ENCODE assay signal across 9 mouse cellular contexts in genomic region chr15:82814806-82815205, GRCm38 (mm10). TPM values are rescaled to one million over a fixed set of nuclear protein-coding genes. Genes with fewer than 3 reads are reported as not detected.
DNase-seq lines count a peak whose midpoint lies in the region; ATAC-seq and TF ChIP-seq lines count a peak whose summit lies in the region.
"Had no signal": no experiment of that assay in that cellular context is flagged by ENCODE, and none has a peak within 500 bp of the region (broad histone marks: within the 10 kb centered on the region; RNA-seq: fewer than 3 reads in every experiment).

No protein-coding gene starts in this region.

- ATAC-seq in forebrain, embryonic 15.5 days (replicated peaks) = no peak
- ATAC-seq in heart, embryonic 12.5 days (ENCODE audit: insufficient number of reproducible peaks, low FRiP score) = peak; percentile 63

- WGBS in forebrain, embryonic 10.5 days = 61% methylated on average over 4 of the region's 4 CpGs
- WGBS in forebrain, embryonic 15.5 days = 63% methylated on average over 4 of the region's 4 CpGs
- WGBS in heart, embryonic 12.5 days = 59% methylated on average over 4 of the region's 4 CpGs
- 57% methylated on average over 4 of the region's 4 CpGs for WGBS in small intestine, adult 2 months

- no peaks in the 10 kb centered on the region for H3K27me3 ChIP-seq in forebrain, embryonic 10.5 days (ENCODE audit: poor library complexity, severe bottlenecking)
- no peaks in the 10 kb centered on the region for H3K27me3 ChIP-seq in forebrain, embryonic 15.5 days
- no peaks in the 10 kb centered on the region for H3K27me3 ChIP-seq in heart, embryonic 12.5 days (replicated peaks)
- no peaks in the 10 kb centered on the region for H3K27me3 ChIP-seq in small intestine, adult 2 months (ENCODE audit: control insufficient read depth, insufficient read depth, low read length)
- H3K27me3 ChIP-seq: limb, embryonic 13.5 days had no signal

- DNase-seq in forebrain, embryonic 10.5 days (ENCODE audit: extremely low spot score, low spot score) = peak; percentile 39
- peak; percentile 71 for DNase-seq in adipocyte (ENCODE audit: low spot score)
- DNase-seq in layer of hippocampus, postnatal 14 days (ENCODE audit: low spot score in 2 of 2) = peak; percentile 36 to 51
- peak; percentile 64 for DNase-seq in mesoderm, embryonic 11.5 days (ENCODE audit: low read depth, low spot score)

- no peak overlapping the region for H3K27ac ChIP-seq in forebrain, embryonic 10.5 days
- H3K27ac ChIP-seq in forebrain, embryonic 15.5 days (replicated peaks) = no peak overlapping the region
- H3K27ac ChIP-seq in cortical plate, adult 2 months (ENCODE audit: insufficient read depth, low read length) = no peak overlapping the region
- no peak overlapping the region for H3K27ac ChIP-seq in heart, embryonic 12.5 days (ENCODE audit: poor library complexity, severe bottlenecking)
- H3K27ac ChIP-seq in small intestine, adult 2 months (ENCODE audit: insufficient read depth, low read depth, low read length) = no peak overlapping the region
- H3K27ac ChIP-seq: limb, embryonic 13.5 days had no signal

- H3K9me3 ChIP-seq in forebrain, embryonic 10.5 days = no peaks in the 10 kb centered on the region
- H3K9me3 ChIP-seq in forebrain, embryonic 15.5 days = no peaks in the 10 kb centered on the region
- H3K9me3 ChIP-seq in heart, embryonic 12.5 days (replicated peaks) = no peaks in the 10 kb centered on the region
- H3K9me3 ChIP-seq: limb, embryonic 13.5 days had no signal

- no peak for TF ChIP-seq POLR2A in cortical plate, adult 2 months (IDR thresholded peaks at IDR 0.05; ENCODE audit: extremely low read depth, insufficient read depth, low read length)
- TF ChIP-seq POLR2A in small intestine, adult 2 months (IDR thresholded peaks at IDR 0.05; ENCODE audit: low read depth, low read length) = no peak

- H3K4me2 ChIP-seq in forebrain, embryonic 15.5 days (replicated peaks) = no peak overlapping the region
- no peak overlapping the region for H3K4me2 ChIP-seq in heart, embryonic 12.5 days
- H3K4me2 ChIP-seq: limb, embryonic 13.5 days had no signal

- peak; percentile 89 for TF ChIP-seq CTCF in cortical plate, adult 2 months (IDR thresholded peaks at IDR 0.05; ENCODE audit: extremely low read depth, insufficient read depth, low read length)
- TF ChIP-seq CTCF in small intestine, adult 2 months (IDR thresholded peaks at IDR 0.05; ENCODE audit: extremely low read depth, insufficient read length, insufficient replicate concordance, low read depth, low read length) = peak; percentile 83; the same call in 1 of the 2 replicates

- peaks cover 54% of the 10 kb centered on the region for H3K36me3 ChIP-seq in forebrain, embryonic 10.5 days (replicated peaks)
- H3K36me3 ChIP-seq in forebrain, embryonic 15.5 days = peaks cover 15% of the 10 kb centered on the region
- H3K36me3 ChIP-seq in heart, embryonic 12.5 days = peaks cover 21% of the 10 kb centered on the region
- H3K36me3 ChIP-seq in small intestine, adult 2 months (ENCODE audit: control insufficient read depth, insufficient read depth, low read length) = peaks cover 24% of the 10 kb centered on the region

- H3K9ac ChIP-seq in forebrain, embryonic 15.5 days (replicated peaks) = no peak overlapping the region
- no peak overlapping the region for H3K9ac ChIP-seq in heart, embryonic 12.5 days
- H3K9ac ChIP-seq: limb, embryonic 13.5 days had no signal

- H3K4me1 ChIP-seq in forebrain, embryonic 10.5 days = no peaks in the 10 kb centered on the region
- peaks cover 3% of the 10 kb centered on the region for H3K4me1 ChIP-seq in forebrain, embryonic 15.5 days
- H3K4me1 ChIP-seq in cortical plate, adult 2 months (ENCODE audit: control insufficient read depth, insufficient read depth, low read length) = peaks cover 3% of the 10 kb centered on the region
- H3K4me1 ChIP-seq in heart, embryonic 12.5 days (replicated peaks) = no peaks in the 10 kb centered on the region
- peaks cover under 1% of the 10 kb centered on the region; the same call in 1 of the 2 replicates for H3K4me1 ChIP-seq in small intestine, adult 2 months (ENCODE audit: control insufficient read depth, insufficient read depth, insufficient read length, low read length)
- H3K4me1 ChIP-seq: limb, embryonic 13.5 days had no signal

- no peak overlapping the region for H3K4me3 ChIP-seq in forebrain, embryonic 10.5 days
- H3K4me3 ChIP-seq in forebrain, embryonic 15.5 days = no peak overlapping the region
- no peak overlapping the region for H3K4me3 ChIP-seq in cortical plate, adult 2 months (ENCODE audit: insufficient read depth, low read length)
- no peak overlapping the region for H3K4me3 ChIP-seq in heart, embryonic 12.5 days
- no peak overlapping the region for H3K4me3 ChIP-seq in small intestine, adult 2 months (ENCODE audit: low read depth, low read length)
- H3K4me3 ChIP-seq: limb, embryonic 13.5 days had no signal

RNA-seq across cellular contexts. Expression of gene Cyp2d26, which starts 20.7 kb away (rescaled TPM):
- polyA plus RNA-seq in forebrain, embryonic 10.5 days (2016; fragmentation: Nextera tagmentation; extraction: Ambion mirVana) = not detected in 2 replicates
- polyA plus RNA-seq in forebrain, embryonic 15.5 days (2015; fragmentation: Nextera tagmentation; extraction: Ambion mirVana) = not detected in 2 replicates
- polyA plus RNA-seq in cortical plate, adult 2 months (2012; rRNA removed) = 0.31 TPM in 1 of 2 replicates, not detected in the other
- polyA plus RNA-seq in heart, embryonic 12.5 days (2016; fragmentation: Nextera tagmentation; extraction: Ambion mirVana) = not detected in 2 replicates
- not detected for total RNA-seq in layer of hippocampus, postnatal 14 days (2021)
- 165 and 498 TPM in 2 replicates for polyA plus RNA-seq in small intestine, adult 2 months (2012; rRNA removed)
- polyA plus RNA-seq: limb, embryonic 13.5 days had no signal

RNA-seq across cellular contexts. Expression of gene Cyp2d40, which starts 50.8 kb away (rescaled TPM):
- not detected in 2 replicates for polyA plus RNA-seq in forebrain, embryonic 10.5 days (2016; fragmentation: Nextera tagmentation; extraction: Ambion mirVana)
- polyA plus RNA-seq in forebrain, embryonic 15.5 days (2015; fragmentation: Nextera tagmentation; extraction: Ambion mirVana) = not detected in 2 replicates
- not detected in 2 replicates for polyA plus RNA-seq in cortical plate, adult 2 months (2012; rRNA removed)
- not detected in 2 replicates for polyA plus RNA-seq in heart, embryonic 12.5 days (2016; fragmentation: Nextera tagmentation; extraction: Ambion mirVana)
- not detected for total RNA-seq in layer of hippocampus, postnatal 14 days (2021)
- polyA plus RNA-seq in small intestine, adult 2 months (2012; rRNA removed) = not detected in 2 replicates
- polyA plus RNA-seq: limb, embryonic 13.5 days had no signal

Comparison
In these comparisons a context has a peak if more than half of its experiments do, and no peak if none do; other contexts are left out.
1. RNA of gene Cyp2d26, which starts 20.7 kb away (polyA plus RNA-seq): 165 to 498 TPM in small intestine, adult 2 months; 0.31 TPM in cortical plate, adult 2 months, not detected in forebrain, embryonic 15.5 days, not detected in forebrain, embryonic 10.5 days and not detected in heart, embryonic 12.5 days; every median in the first group is over 100 times any median in the second.
2. Peak in every context shown above with its lines, with median percentiles within 50 percentile points of each other: DNase-seq.